Mouse (Mus musculus) megakaryocyte-erythroid progenitor cell, adult 5-6 weeks (primary cell): Measurements from ENCODE around the gene Vsig8. TPM values are rescaled to one million over a fixed set of nuclear protein-coding genes. Genes with fewer than 3 reads are reported as not detected.

Source experiments
- ATAC-seq: replicated peaks from 2 replicates; pipeline ENCODE4 v1.8.0; 2016; ENCODE audit warnings: mild to moderate bottlenecking, inconsistent platforms; ENCODE audit not compliant: severe bottlenecking, poor library complexity, low FRiP score, low TSS enrichment
- total RNA-seq, 2 experiments: library from RNA; stranded (forward) in 1 of 2; stranded (reverse) in 1 of 2; fragments of 200-1000, 215-1000 nt in 1 of 2; fragments of >200 nt in 1 of 2; fragmentation: Nextera tagmentation in 1 of 2; gene quantifications; 2 replicates each; pipeline ENCODE4 v1.2.3; 2014 to 2017

Vsig8 gene
- total RNA-seq, 2 experiments from 2014 or later: not detected

GRCm38 (mm10) chr1:172526380-172527081 is 29.2 kb upstream of the Vsig8 start:
- peak; percentile 87 for ATAC-seq

GRCm38 (mm10) chr1:172527431-172527830 is 28.3 kb upstream of the Vsig8 start:
- no peak for ATAC-seq

GRCm38 (mm10) chr1:172528701-172529100 is 27.0 kb upstream of the Vsig8 start:
- ATAC-seq: peak; percentile 68

- ATAC-seq: no peak
Observed at GRCm38 (mm10) chr1:172530544-172531220, 25.1 kb upstream of the Vsig8 start.

- ATAC-seq: no peak
Observed at GRCm38 (mm10) chr1:172532551-172532950, 23.2 kb upstream of the Vsig8 start.

- no peak for ATAC-seq
Observed at GRCm38 (mm10) chr1:172535116-172535515, 20.6 kb upstream of the Vsig8 start.

GRCm38 (mm10) chr1:172539827-172540226 is 15.9 kb upstream of the Vsig8 start:
- ATAC-seq: 0 out of 2 replicates have a peak, but pooled peaks have one; percentile 16

GRCm38 (mm10) chr1:172540283-172540820 is 15.4 kb upstream of the Vsig8 start:
- no peak for ATAC-seq

- ATAC-seq: no peak
Observed at GRCm38 (mm10) chr1:172546062-172546461, 9.7 kb upstream of the Vsig8 start.

GRCm38 (mm10) chr1:172548501-172548900 is 7.2 kb upstream of the Vsig8 start:
- ATAC-seq: peak; percentile 45

GRCm38 (mm10) chr1:172549314-172549713 is 6.4 kb upstream of the Vsig8 start:
- ATAC-seq: 0 out of 2 replicates have a peak, but pooled peaks have one; percentile 17

- no peak for ATAC-seq
Observed at GRCm38 (mm10) chr1:172549717-172550116, 6.0 kb upstream of the Vsig8 start.

- peak; percentile 51 for ATAC-seq
Observed at GRCm38 (mm10) chr1:172550551-172550951, 5.2 kb upstream of the Vsig8 start.

GRCm38 (mm10) chr1:172551009-172551408 is 4.7 kb upstream of the Vsig8 start:
- ATAC-seq: no peak

- ATAC-seq: no peak
Observed at GRCm38 (mm10) chr1:172552623-172553022, 3.1 kb upstream of the Vsig8 start.

GRCm38 (mm10) chr1:172562641-172563464 is 7.1 kb downstream of the Vsig8 start:
- ATAC-seq: peak; percentile 81

GRCm38 (mm10) chr1:172563465-172563828 is 7.7 kb downstream of the Vsig8 start:
- peak; percentile 45 for ATAC-seq

GRCm38 (mm10) chr1:172566131-172566530 is 10.4 kb downstream of the Vsig8 start:
- ATAC-seq: no peak

GRCm38 (mm10) chr1:172567758-172568157 is 12.0 kb downstream of the Vsig8 start:
- no peak for ATAC-seq

GRCm38 (mm10) chr1:172580116-172580515 is 24.4 kb downstream of the Vsig8 start:
- no peak for ATAC-seq
